Mouse (Mus musculus) liver, embryonic 13.5 days (tissue): ENCODE results near the gene Insm1. TPM values are rescaled to one million over a fixed set of nuclear protein-coding genes. Genes with fewer than 3 reads are reported as not detected.

Source experiments
- ATAC-seq: fragments of 200-750 bp; cut with Nextera tagmentation; 2 replicates; pipeline ENCODE4 v1.8.0; 2017; ENCODE audit warnings: low read depth, mild to moderate bottlenecking, moderate number of reproducible peaks, moderate library complexity
- DNase-seq: peaks from one replicate; pipeline ENCODE4 v3.0.0; 2022
- H3K27ac ChIP-seq: fragments of 300-500 bp; sonication (generic); 2 replicates; pipeline ENCODE4 v1.5.1; 2015; ENCODE audit warnings: moderate library complexity, mild to moderate bottlenecking, inconsistent platforms
- H3K27me3 ChIP-seq: fragments of 300-500 bp; sonication (generic); 2 replicates; pipeline ENCODE4 v1.6.1; 2015; ENCODE audit warnings: mild to moderate bottlenecking, inconsistent platforms
- H3K36me3 ChIP-seq: fragments of 300-500 bp; sonication (generic); 2 replicates; pipeline ENCODE4 v1.6.1; 2015; ENCODE audit warnings: mild to moderate bottlenecking, inconsistent platforms
- H3K4me1 ChIP-seq: fragments of 300-500 bp; sonication (generic); replicated peaks from 2 replicates; pipeline ENCODE4 v1.6.1; 2015; ENCODE audit warnings: inconsistent platforms
- H3K4me2 ChIP-seq: fragments of 300-500 bp; sonication (generic); 2 replicates; pipeline ENCODE4 v1.6.1; 2015; ENCODE audit warnings: inconsistent platforms, mild to moderate bottlenecking, moderate library complexity
- H3K4me3 ChIP-seq: fragments of 300-500 bp; sonication (generic); replicated peaks from 2 replicates; pipeline ENCODE4 v1.5.1; 2015; ENCODE audit warnings: mild to moderate bottlenecking, inconsistent platforms
- H3K9ac ChIP-seq: fragments of 300-500 bp; sonication (generic); 2 replicates; pipeline ENCODE4 v1.6.1; 2015; ENCODE audit warnings: mild to moderate bottlenecking, inconsistent platforms
- H3K9me3 ChIP-seq: fragments of 300-500 bp; sonication (generic); replicated peaks from 2 replicates; pipeline ENCODE4 v1.6.1; 2016; ENCODE audit warnings: inconsistent platforms
- WGBS: fragments of 180-500 bp; shearing (Covaris S2); methylation state at CpG from one replicate; pipeline ENCODE4 v1.1.7; 2015; ENCODE audit not compliant: insufficient replicate concordance; 5-methylcytosine and 5-hydroxymethylcytosine counted together
- polyA plus RNA-seq: library from polyadenylated mRNA; unstranded; fragments of >200 nt; fragmentation: Nextera tagmentation; extraction: Ambion mirVana; gene quantifications from 2 replicates; pipeline ENCODE4 v1.2.1, GENCODE M21; 2015

The Insm1 gene
- polyA plus RNA-seq, 1 experiment from 2014 or later = not detected

DNA sequence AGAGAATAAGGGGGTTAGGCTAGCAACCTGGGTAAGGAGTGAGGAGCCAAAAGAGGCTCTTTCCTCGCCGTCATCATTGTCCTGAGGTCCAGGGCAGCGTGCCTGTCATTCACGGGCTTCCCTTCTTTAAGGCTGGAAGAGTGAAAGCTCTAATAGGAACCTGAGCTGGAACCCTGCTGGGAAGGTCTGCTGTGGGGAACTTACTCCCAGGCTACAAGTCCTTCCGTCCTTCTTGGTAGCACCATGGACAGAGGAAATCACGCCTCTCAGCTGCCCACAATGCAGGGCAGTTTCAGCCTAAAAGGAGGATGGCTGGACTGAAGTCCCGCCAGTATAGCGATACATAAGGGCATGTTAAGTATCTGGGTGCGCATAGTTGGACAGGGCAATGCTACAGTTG is 4.8 kb downstream of the Insm1 start:
- Histone ChIP-seq H3K4me2 (no peak overlapping the region), H3K4me3 (no peak overlapping the region), H3K9ac (no peak overlapping the region), H3K36me3 (no peaks in the 10 kb centered on the region), H3K27ac (no peak overlapping the region), H3K27me3 (peaks cover 73% of the 10 kb centered on the region), H3K4me1 (peaks cover 20% of the 10 kb centered on the region), H3K9me3 (no peaks in the 10 kb centered on the region)
- WGBS = 10% methylated on average over 9 of the region's 9 CpGs
- ATAC-seq (no peak), DNase-seq (no peak)

DNA sequence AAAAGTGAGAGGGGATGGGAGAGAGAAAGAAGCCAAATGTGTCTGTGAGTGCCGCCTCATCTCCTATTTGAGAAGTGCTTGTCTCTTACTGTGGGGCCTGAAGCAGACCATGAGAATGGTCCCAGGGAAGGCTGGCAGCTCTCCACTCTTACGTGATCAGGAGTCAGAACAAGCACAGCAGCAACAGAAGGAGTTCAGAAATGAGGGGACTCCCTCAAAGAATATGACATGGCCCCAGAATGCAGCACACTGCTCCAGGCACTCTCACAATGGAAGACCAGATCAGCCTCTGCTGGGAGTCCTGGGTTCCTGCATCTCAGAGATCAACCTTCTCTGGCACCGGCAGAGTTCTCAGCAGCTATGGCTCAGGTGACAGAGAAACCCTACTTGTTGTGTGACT is 5.9 kb downstream of the Insm1 start:
- H3K4me1 ChIP-seq = peaks cover 10% of the 10 kb centered on the region
- peaks cover 61% of the 10 kb centered on the region for H3K27me3 ChIP-seq
- ATAC-seq = no peak
- no peak overlapping the region for H3K4me2 ChIP-seq
- H3K4me3 ChIP-seq = no peak overlapping the region
- H3K9me3 ChIP-seq = no peaks in the 10 kb centered on the region
- no peak overlapping the region for H3K9ac ChIP-seq
- DNase-seq = no peak
- 45% methylated on average over 3 of the region's 3 CpGs for WGBS
- H3K27ac ChIP-seq = no peak overlapping the region
- no peaks in the 10 kb centered on the region for H3K36me3 ChIP-seq

DNA sequence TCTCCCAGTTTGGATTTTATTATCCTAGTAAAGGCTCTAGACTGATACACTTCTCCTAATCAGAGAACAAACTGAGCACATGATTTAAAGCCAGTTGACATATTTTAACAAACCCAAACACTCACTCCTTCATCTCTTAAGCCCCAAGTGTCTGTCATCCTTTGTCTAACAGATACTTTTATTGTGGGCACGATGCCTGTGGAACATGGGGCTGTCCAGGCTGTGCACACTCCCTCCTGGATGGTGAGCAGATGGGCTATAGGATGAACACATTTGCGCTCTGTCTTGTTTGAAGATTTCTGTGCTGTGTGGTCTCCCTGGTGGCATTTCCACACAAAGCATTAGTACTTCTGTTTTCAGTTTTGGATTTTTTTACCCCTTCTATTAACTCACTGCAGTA is 6.7 kb downstream of the Insm1 start:
- Histone ChIP-seq H3K9ac (no peak overlapping the region), H3K36me3 (no peaks in the 10 kb centered on the region), H3K4me1 (peaks cover 3% of the 10 kb centered on the region; the same call in 1 of the 2 replicates), H3K27me3 (peaks cover 53% of the 10 kb centered on the region), H3K9me3 (no peaks in the 10 kb centered on the region), H3K27ac (no peak overlapping the region), H3K4me3 (no peak overlapping the region), H3K4me2 (no peak overlapping the region)
- 53% methylated on average over 2 of the region's 2 CpGs for WGBS
- no peak for ATAC-seq
- no peak for DNase-seq

DNA sequence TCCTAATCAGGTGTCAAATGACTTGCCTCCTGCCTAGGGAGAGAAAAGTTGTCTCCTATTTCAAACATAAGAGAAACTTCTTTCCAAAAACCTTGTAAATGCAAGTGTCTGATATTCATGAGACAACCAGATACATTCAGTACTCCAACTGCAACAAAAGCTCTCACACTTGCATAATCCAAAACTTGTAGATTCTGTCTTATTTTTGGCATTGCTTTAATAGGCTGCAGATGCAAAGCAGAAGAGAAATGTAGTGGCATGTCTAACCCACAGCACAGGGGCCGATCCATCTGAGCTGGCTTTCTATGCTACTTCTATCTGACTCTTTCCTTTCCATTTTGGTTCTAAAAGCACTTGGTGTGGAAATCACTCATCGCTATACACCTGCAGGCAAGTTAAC is 9.8 kb downstream of the Insm1 start:
- Histone ChIP-seq H3K4me3 (no peak overlapping the region), H3K4me1 (no peaks in the 10 kb centered on the region), H3K36me3 (no peaks in the 10 kb centered on the region), H3K9me3 (no peaks in the 10 kb centered on the region), H3K27ac (no peak overlapping the region), H3K9ac (no peak overlapping the region), H3K4me2 (no peak overlapping the region), H3K27me3 (peaks cover 23% of the 10 kb centered on the region)
- ATAC-seq (no peak), DNase-seq (no peak)
- WGBS = 66% methylated on average over 2 of the region's 2 CpGs

DNA sequence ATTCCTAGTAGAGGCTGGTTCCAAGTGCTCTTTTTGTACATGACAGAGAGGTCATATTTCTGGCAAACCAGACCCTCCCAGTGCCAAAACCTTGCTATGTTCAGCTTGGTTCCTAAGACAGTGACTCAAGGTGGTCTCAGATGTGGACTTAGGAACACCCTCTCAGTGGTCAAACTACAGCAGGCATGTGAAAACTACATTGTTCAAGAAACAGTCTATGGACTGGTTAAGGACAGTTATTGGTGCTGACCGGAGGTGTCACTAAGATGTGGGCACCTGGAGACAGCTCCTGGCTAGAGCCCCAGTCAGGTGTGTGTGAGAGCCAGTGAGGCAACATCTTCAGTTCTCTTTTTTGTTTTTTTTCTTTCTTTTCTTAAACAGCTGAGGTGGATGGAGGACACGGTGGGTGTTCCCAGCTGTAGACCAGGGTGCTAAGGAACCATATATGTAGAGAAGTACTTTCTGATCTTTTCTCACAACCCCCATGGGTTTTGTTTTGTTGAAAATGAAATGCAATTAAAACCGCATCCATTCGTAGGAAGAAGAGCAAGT is 17.6 kb downstream of the Insm1 start:
- DNase-seq (no peak), ATAC-seq (no peak)
- peaks cover 3% of the 10 kb centered on the region; the same call in 1 of the 2 replicates for H3K27me3 ChIP-seq
- H3K36me3 ChIP-seq = 0 out of 2 replicates have a peak, but pooled peaks cover 4% of the 10 kb centered on the region
- no peak overlapping the region for H3K27ac ChIP-seq
- no peak overlapping the region for H3K4me2 ChIP-seq
- H3K9ac ChIP-seq = no peak overlapping the region
- no peaks in the 10 kb centered on the region for H3K9me3 ChIP-seq
- 74% methylated on average over 4 of the region's 4 CpGs for WGBS
- no peaks in the 10 kb centered on the region for H3K4me1 ChIP-seq
- no peak overlapping the region for H3K4me3 ChIP-seq

DNA sequence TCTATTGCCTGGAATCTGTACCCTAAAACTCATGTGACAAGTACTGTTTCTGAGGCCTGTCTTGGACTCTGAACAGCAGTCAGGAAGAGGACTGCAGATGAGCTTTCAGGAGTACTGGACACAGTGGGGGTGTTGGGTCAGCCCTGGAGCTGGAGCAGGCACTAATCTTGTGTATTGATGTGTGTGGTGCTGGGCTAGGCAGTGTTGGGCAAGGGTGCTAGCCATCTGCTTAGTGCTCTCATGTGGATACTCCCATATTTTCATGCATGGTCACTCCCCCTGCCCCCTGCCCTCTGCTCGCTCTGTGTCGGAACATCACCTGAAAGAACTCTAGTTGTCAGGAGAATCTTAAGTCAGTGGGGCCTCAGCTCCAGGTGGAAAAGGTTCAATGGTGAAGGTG is 22.3 kb downstream of the Insm1 start:
- H3K4me2 ChIP-seq = no peak overlapping the region
- 90% methylated on average over 2 of the region's 2 CpGs for WGBS
- no peak overlapping the region for H3K4me3 ChIP-seq
- H3K9me3 ChIP-seq = no peaks in the 10 kb centered on the region
- DNase-seq (no peak), ATAC-seq (no peak)
- H3K4me1 ChIP-seq = peaks cover 4% of the 10 kb centered on the region; the same call in 1 of the 2 replicates
- 0 out of 2 replicates have a peak, but pooled peaks cover 4% of the 10 kb centered on the region for H3K36me3 ChIP-seq
- no peak overlapping the region for H3K9ac ChIP-seq
- H3K27me3 ChIP-seq = no peaks in the 10 kb centered on the region
- H3K27ac ChIP-seq = no peak overlapping the region

DNA sequence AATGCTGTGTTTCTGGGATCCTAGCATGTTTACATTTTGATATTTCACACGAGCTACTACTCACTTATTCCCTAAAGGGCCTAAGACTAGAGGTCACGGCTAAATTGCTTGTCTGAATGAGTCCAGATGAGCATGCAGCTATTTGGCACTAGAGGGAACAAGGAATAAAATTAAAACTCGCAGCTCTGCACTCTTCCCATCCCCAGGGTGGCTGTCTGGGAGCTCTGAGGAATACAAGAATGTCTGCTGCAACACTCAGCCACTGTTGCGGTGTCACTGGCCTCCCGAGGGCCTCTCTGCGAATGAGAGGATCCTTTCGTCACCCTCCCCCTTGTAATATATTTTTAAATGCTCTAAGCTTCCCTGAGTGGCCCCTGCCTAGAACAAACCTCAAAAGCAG is 23.7 kb downstream of the Insm1 start:
- 68% methylated on average over 7 of the region's 7 CpGs for WGBS
- H3K9me3 ChIP-seq = no peaks in the 10 kb centered on the region
- H3K9ac ChIP-seq = no peak overlapping the region
- no peak overlapping the region for H3K27ac ChIP-seq
- H3K4me2 ChIP-seq = no peak overlapping the region
- ATAC-seq = no peak
- no peak overlapping the region for H3K4me3 ChIP-seq
- H3K27me3 ChIP-seq = no peaks in the 10 kb centered on the region
- H3K4me1 ChIP-seq = peaks cover 4% of the 10 kb centered on the region; the same call in 1 of the 2 replicates
- 0 out of 2 replicates have a peak, but pooled peaks cover 4% of the 10 kb centered on the region for H3K36me3 ChIP-seq
- DNase-seq = no peak

DNA sequence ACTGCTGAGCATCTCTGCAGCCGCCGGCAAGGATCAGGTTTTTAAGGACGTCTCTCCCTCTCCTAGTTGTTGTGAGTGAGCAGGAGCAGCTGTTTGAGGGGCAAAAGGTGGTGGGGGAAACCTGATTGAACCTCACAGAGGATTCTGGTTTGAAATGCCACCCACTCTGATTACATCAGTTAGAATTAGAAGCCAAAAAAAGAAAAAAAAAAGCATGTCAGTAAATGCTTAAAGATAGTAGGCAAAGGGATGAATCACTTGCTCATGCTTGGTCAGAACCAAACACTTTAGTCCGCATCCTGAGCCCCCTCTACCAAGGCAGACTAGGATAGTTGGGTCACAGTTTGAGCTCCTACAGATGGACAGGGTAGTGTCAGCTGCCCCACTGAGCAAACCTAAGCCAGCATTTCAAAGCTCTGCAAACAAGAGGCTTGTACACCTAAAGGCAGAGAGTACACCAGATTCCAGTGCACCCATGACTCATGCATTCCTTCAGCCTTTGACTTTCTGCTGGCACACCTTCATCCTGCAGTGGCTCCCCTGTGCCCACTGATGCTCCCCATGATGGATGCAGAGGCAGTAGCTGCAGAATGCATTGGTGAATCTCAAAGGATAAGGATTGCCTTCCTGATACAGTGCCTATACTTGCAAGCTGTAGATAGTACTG is 24.8 kb downstream of the Insm1 start:
- Histone ChIP-seq H3K9me3 (no peaks in the 10 kb centered on the region), H3K27me3 (no peaks in the 10 kb centered on the region), H3K4me2 (no peak overlapping the region), H3K9ac (no peak overlapping the region), H3K4me1 (peaks cover 4% of the 10 kb centered on the region; the same call in 1 of the 2 replicates), H3K36me3 (0 out of 2 replicates have a peak, but pooled peaks cover 4% of the 10 kb centered on the region), H3K27ac (no peak overlapping the region), H3K4me3 (no peak overlapping the region)
- no peak for DNase-seq
- ATAC-seq = no peak
- 71% methylated on average over 4 of the region's 4 CpGs for WGBS

DNA sequence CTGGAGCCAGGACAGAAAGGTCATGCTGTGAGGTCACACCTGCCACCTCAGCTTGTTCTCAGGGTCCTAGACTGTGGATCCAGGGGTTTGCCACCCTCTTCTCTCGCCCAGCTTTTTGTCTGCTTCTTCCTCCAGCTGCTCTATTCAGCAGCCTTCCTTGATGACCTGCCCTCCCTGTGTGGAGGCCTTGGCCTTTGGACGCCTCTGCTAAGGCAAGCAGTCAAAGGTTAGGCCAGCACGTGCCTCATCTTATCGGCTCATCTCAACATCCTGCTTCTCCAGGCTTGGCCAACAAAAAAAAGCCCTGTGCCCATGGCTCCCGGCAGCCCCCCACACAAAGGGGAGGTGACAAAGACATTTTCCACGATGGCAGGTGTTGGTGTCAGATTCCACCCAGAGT is 25.9 kb downstream of the Insm1 start:
- H3K9me3 ChIP-seq = no peaks in the 10 kb centered on the region
- no peak for ATAC-seq
- H3K27me3 ChIP-seq = no peaks in the 10 kb centered on the region
- H3K4me3 ChIP-seq = no peak overlapping the region
- H3K36me3 ChIP-seq = 0 out of 2 replicates have a peak, but pooled peaks cover 4% of the 10 kb centered on the region
- H3K4me2 ChIP-seq = no peak overlapping the region
- no peak overlapping the region for H3K27ac ChIP-seq
- H3K4me1 ChIP-seq = peaks cover 4% of the 10 kb centered on the region; the same call in 1 of the 2 replicates
- DNase-seq = no peak
- WGBS = 42% methylated on average over 6 of the region's 6 CpGs
- H3K9ac ChIP-seq = no peak overlapping the region

DNA sequence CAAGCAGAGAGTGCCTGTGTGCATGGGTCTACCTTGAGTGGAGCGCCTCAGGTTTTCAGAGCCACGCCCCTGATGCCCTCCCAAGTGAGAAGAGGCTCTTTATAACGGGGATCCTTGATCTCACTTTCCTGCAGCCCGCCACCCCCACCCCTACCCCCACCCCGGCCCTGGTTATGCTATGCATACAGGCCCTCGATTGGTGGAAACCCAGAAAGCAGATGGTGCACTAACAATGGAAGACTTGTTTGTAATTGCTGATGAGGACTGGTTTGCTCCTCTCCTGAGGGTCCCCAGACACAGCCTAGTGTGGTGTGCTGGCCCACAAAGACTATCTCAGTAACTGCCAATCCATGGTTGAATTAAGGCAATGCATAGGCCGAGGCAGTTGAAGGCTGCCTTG is 27.3 kb downstream of the Insm1 start:
- Histone ChIP-seq H3K9ac (no peak overlapping the region), H3K4me3 (no peak overlapping the region), H3K9me3 (no peaks in the 10 kb centered on the region), H3K4me2 (no peak overlapping the region), H3K27me3 (no peaks in the 10 kb centered on the region), H3K27ac (no peak overlapping the region), H3K36me3 (no peaks in the 10 kb centered on the region), H3K4me1 (peaks cover 4% of the 10 kb centered on the region; the same call in 1 of the 2 replicates)
- WGBS = 70% methylated on average over 7 of the region's 7 CpGs
- ATAC-seq (no peak), DNase-seq (no peak)

DNA sequence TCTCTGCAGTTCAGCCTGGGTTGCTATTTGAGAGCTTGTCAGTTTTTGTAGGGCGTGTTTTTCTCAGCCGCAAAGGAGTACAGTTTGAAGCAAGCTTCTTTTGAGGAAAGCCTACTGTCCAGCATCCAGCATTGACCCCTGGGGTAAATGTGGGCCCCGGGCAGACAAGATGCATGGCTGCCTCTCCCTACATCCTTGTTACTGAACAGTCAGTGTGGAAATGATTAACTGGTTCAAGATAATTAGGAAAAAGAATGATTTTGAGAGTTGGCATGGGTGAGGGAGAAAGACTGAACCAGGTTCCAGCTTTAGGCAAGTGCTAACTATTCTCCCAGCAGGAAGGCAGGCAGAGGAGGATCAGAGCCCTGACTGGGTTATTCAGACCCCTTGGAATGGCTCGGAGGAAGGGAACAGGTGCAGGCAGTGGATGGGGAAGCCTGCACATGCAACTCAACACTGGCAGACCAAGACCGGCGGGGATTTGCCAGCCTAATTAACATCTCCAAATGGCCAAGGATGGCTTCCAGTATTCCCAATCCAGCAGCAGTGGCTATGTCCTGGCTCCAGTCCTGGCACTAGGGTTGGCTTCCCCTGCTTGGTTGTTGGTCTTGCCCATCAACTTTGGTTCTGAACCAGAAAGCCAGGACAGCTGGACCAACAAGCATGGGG is 28.6 kb downstream of the Insm1 start:
- H3K36me3 ChIP-seq = no peaks in the 10 kb centered on the region
- no peak for DNase-seq
- no peak for ATAC-seq
- no peak overlapping the region for H3K4me2 ChIP-seq
- no peaks in the 10 kb centered on the region for H3K27me3 ChIP-seq
- no peaks in the 10 kb centered on the region for H3K9me3 ChIP-seq
- H3K9ac ChIP-seq = no peak overlapping the region
- H3K4me3 ChIP-seq = no peak overlapping the region
- H3K27ac ChIP-seq = no peak overlapping the region
- peaks cover 4% of the 10 kb centered on the region; the same call in 1 of the 2 replicates for H3K4me1 ChIP-seq
- 71% methylated on average over 6 of the region's 6 CpGs for WGBS
